Mouse (Mus musculus) megakaryocyte, embryonic 14.5 days (primary cell): ENCODE measurements around the gene Cpm. TPM values are rescaled to one million over a fixed set of nuclear protein-coding genes. Genes with fewer than 3 reads are reported as not detected.

Experiments
- H3K27me3 ChIP-seq: replicated peaks from 2 replicates; pipeline ENCODE3; 2012; ENCODE audit warnings: inconsistent platforms
- H3K36me3 ChIP-seq: replicated peaks from 2 replicates; pipeline ENCODE3; 2012; ENCODE audit warnings: low read length, inconsistent platforms, mixed read lengths
- H3K4me1 ChIP-seq: 2 replicates; pipeline ENCODE4 v1.6.1; 2012; ENCODE audit warnings: inconsistent platforms
- H3K4me3 ChIP-seq: replicated peaks from 2 replicates; pipeline ENCODE3; 2012; ENCODE audit warnings: moderate library complexity, mild to moderate bottlenecking, inconsistent platforms
- H3K9me3 ChIP-seq: 2 replicates; pipeline ENCODE4 v1.6.1; 2012; ENCODE audit warnings: inconsistent platforms
- FLI1 ChIP-seq: IDR thresholded peaks from 2 replicates; pipeline ENCODE4 v1.6.1; 2012; ENCODE audit warnings: low read length, inconsistent platforms, mixed read lengths
- GATA1 ChIP-seq: IDR thresholded peaks from 3 replicates; pipeline ENCODE4 v1.6.1; 2012; ENCODE audit warnings: mixed read lengths, low read length, inconsistent platforms, borderline replicate concordance
- polyA plus RNA-seq: library from polyadenylated mRNA; stranded (reverse); fragments of >175 nt; gene quantifications from 2 replicates; pipeline ENCODE4 v1.2.3, GENCODE M21; 2012; ENCODE audit warnings: low replicate concordance; ENCODE audit not compliant: insufficient read depth

Cpm gene
- polyA plus RNA-seq, 1 experiment, result not detected

DNA sequence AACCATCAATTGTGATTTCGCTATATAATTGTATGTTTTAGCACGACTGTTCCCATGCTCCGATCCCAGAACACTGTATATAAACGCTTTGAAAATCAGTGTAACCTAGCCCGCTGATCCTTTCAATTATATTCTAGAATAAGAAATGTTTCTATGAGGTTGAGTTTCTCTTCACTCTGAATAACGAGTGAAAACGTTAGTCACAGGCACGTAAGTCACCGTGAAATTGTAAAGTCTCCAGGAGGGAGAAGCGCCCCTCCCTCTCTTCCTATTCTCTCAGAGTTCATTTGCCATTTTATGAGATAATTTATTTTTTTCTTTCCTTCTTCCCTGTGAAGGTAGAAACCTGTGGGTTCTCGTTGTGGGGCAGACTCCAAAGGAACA is 30.1 kb downstream of the Cpm start:
- no peaks in the 10 kb centered on the region for H3K36me3 ChIP-seq
- H3K27me3 ChIP-seq, result peaks cover 7% of the 10 kb centered on the region
- H3K4me3 ChIP-seq, result no peak overlapping the region
- H3K9me3 ChIP-seq, result no peaks in the 10 kb centered on the region
- H3K4me1 ChIP-seq, result no peaks in the 10 kb centered on the region
- TF ChIP-seq GATA1, result no peak
- no peak for TF ChIP-seq FLI1

DNA sequence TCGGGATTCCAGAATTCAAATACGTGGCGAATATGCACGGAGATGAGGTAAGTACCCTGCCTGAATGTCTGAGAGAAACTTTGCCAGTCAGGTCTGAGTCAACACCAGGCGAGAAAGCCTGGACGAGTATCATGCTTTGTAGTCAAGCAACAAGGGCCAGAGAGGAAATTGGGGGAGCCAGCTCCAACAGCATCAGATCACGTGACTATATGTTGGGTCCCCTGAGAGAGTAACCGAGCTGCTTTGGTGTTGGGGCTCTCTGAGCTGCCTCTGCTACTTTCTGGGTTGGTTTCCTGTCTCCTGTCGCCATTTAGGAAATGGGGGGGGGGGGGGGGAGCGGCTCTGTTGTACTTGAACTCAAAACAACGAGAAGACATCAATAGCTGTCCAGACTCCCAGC is 30.5 kb downstream of the Cpm start:
- no peaks in the 10 kb centered on the region for H3K9me3 ChIP-seq
- TF ChIP-seq GATA1 (no peak), FLI1 (no peak)
- no peak overlapping the region for H3K4me3 ChIP-seq
- no peaks in the 10 kb centered on the region for H3K36me3 ChIP-seq
- peaks cover 7% of the 10 kb centered on the region for H3K27me3 ChIP-seq
- no peaks in the 10 kb centered on the region for H3K4me1 ChIP-seq

DNA sequence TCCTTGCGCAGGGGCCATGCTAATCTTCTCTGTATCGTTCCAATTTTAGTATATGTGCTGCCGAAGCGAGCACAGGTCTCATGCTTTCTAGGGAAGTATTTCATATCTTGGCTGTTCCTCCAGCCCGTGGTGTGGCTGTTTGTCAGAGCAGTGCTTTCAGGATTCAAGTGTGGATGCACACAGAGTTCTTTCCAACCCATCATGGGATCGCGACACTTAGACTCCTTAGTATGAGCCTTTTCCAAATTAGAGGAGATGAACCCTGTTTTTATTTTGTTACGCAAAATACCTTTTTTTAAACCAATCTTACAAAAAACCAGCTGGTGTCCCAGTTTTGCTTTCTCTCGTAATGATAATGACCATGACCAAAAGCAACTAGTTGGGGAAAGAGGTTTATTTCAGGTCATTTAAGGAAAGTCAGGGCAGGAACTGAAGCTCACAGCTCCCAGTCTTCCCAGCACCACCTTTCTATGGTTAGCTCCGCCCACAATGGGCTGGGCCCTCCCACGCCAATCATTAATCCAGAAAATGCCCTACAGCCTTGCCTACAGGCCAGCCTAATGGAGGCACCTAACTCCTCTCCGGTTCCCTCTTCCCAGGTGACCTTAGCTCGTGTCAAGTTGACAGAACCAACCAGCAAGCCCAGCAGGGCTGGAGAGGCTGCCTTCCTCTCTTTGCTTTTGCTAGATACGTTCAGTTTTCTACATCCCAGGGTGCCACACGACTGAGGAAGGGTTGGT is 33.2 kb downstream of the Cpm start:
- TF ChIP-seq FLI1 (no peak), GATA1 (no peak)
- Histone ChIP-seq H3K9me3 (no peaks in the 10 kb centered on the region), H3K27me3 (no peaks in the 10 kb centered on the region), H3K36me3 (no peaks in the 10 kb centered on the region), H3K4me3 (no peak overlapping the region), H3K4me1 (no peaks in the 10 kb centered on the region)

- TF ChIP-seq FLI1 (no peak), GATA1 (no peak)
- Histone ChIP-seq H3K9me3 (no peaks in the 10 kb centered on the region), H3K27me3 (no peaks in the 10 kb centered on the region), H3K4me3 (no peak overlapping the region), H3K4me1 (no peaks in the 10 kb centered on the region), H3K36me3 (no peaks in the 10 kb centered on the region)
Measured at GRCm38 (mm10) chr10:117663056-117663864, 34.0 kb downstream of the Cpm start.

- no peaks in the 10 kb centered on the region for H3K4me1 ChIP-seq
- no peak overlapping the region for H3K4me3 ChIP-seq
- no peaks in the 10 kb centered on the region for H3K27me3 ChIP-seq
- TF ChIP-seq FLI1, result no peak
- no peak for TF ChIP-seq GATA1
- H3K36me3 ChIP-seq, result no peaks in the 10 kb centered on the region
- no peaks in the 10 kb centered on the region for H3K9me3 ChIP-seq
Measured at GRCm38 (mm10) chr10:117663865-117664200, 34.5 kb downstream of the Cpm start.

DNA sequence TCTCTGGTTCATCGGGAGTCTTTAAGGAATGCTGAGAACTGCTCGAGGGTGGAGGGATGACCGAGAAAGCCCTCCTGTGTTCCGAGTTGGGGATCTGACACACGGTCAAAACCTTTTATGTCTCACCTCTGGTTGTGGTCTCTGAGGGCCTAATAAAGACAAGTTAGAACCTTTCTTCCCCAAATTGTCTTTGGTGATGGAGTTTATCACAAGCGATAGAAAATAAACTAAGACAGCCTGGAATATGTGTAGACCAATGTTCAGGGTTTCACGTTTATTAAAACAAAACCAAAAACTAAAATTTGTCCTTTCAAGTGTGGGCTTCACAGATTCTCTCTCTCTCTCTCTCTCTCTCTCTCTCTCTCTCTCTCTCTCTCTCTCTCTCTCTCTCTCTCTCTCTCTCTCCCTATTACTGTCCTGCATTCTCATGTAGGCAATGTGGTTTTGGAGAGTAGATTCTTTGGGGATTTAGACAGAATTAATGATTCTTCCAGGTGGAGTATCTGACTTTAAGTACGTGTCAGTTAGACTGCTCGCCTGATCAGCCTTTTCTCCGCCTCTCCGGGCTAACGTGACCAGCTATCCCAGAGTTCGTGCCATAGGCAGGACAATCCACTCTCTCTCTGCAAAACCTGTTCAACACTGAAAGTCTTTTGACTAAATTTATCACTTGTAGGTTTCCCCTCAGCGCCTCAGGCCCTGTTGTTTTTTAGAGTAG is 35.1 kb downstream of the Cpm start:
- TF ChIP-seq FLI1 (no peak), GATA1 (no peak)
- no peaks in the 10 kb centered on the region for H3K9me3 ChIP-seq
- no peaks in the 10 kb centered on the region for H3K4me1 ChIP-seq
- no peaks in the 10 kb centered on the region for H3K36me3 ChIP-seq
- H3K27me3 ChIP-seq, result no peaks in the 10 kb centered on the region
- H3K4me3 ChIP-seq, result no peak overlapping the region

- H3K4me1 ChIP-seq, result no peaks in the 10 kb centered on the region
- TF ChIP-seq FLI1, result no peak
- no peak for TF ChIP-seq GATA1
- no peaks in the 10 kb centered on the region for H3K27me3 ChIP-seq
- no peaks in the 10 kb centered on the region for H3K36me3 ChIP-seq
- H3K4me3 ChIP-seq, result no peak overlapping the region
- no peaks in the 10 kb centered on the region for H3K9me3 ChIP-seq
Measured at GRCm38 (mm10) chr10:117664926-117665209, 35.6 kb downstream of the Cpm start.

DNA sequence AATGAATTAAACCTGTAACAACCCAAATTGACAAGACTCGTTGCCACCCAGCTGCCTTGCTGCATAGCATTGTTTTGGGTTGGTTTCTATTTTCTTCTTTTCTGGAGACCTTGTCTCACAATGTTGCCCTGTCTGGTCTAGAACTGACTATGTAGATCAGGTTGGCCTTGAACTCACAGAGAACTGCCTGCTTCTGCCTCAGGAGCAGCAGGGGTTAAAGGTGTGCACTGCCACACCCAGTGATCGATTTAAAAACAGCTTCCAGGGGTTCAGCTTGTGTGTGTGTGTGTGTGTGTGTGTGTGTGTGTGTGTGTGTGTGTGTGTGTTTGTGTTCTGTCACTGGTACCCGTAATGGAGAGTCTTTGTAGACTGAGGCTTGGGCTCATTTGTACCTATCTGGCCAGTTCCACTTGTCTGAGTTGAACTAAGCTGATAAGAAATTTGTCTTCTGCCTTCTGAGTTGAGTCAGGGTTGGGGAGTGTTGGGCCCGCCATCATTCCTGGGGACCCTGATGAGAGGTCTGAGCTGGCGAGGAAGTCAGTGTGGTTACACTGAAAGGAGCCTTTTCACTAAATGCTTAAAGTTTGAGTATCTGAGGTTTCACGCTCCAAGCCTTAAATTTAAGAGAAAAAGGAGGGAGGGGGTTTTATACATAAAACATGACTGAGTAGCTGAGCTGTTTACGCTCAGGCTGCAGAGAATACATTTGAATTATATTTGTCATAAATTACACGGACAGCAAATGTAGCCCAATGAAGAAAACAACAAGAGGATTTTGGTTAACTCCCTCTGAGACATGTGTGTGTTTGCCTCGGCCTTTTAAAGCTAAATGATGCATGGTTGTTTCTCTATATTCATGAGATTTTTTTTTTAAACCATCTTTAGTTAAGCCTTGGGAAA is 36.3 kb downstream of the Cpm start:
- H3K36me3 ChIP-seq, result no peaks in the 10 kb centered on the region

GRCm38 (mm10) chr10:117666361-117666760 is 37.1 kb downstream of the Cpm start:
- Histone ChIP-seq H3K4me3 (no peak overlapping the region), H3K27me3 (no peaks in the 10 kb centered on the region)
- TF ChIP-seq FLI1 (no peak), GATA1 (no peak)

More for the DNA sequence above, 36.3 kb downstream of the Cpm start:
- TF ChIP-seq FLI1 (no peak), GATA1 (no peak)
- H3K27me3 ChIP-seq, result no peaks in the 10 kb centered on the region
- H3K4me1 ChIP-seq, result no peaks in the 10 kb centered on the region
- H3K4me3 ChIP-seq, result no peak overlapping the region
- no peaks in the 10 kb centered on the region for H3K9me3 ChIP-seq

More at GRCm38 (mm10) chr10:117666361-117666760, 37.1 kb downstream of the Cpm start:
- Histone ChIP-seq H3K9me3 (no peaks in the 10 kb centered on the region), H3K36me3 (no peaks in the 10 kb centered on the region), H3K4me1 (no peaks in the 10 kb centered on the region)
